Mouse (Mus musculus) liver, embryonic 13.5 days (tissue): Measurements from ENCODE around the gene Map3k14. TPM values are rescaled to one million over a fixed set of nuclear protein-coding genes. Genes with fewer than 3 reads are reported as not detected.

ENCODE experiments used
- ATAC-seq: fragments of 200-750 bp; cut with Nextera tagmentation; 2 replicates; pipeline ENCODE4 v1.8.0; 2017; ENCODE audit warnings: low read depth, mild to moderate bottlenecking, moderate number of reproducible peaks, moderate library complexity
- DNase-seq: peaks from one replicate; pipeline ENCODE4 v3.0.0; 2022
- H3K27ac ChIP-seq: fragments of 300-500 bp; sonication (generic); 2 replicates; pipeline ENCODE4 v1.5.1; 2015; ENCODE audit warnings: moderate library complexity, mild to moderate bottlenecking, inconsistent platforms
- H3K27me3 ChIP-seq: fragments of 300-500 bp; sonication (generic); 2 replicates; pipeline ENCODE4 v1.6.1; 2015; ENCODE audit warnings: mild to moderate bottlenecking, inconsistent platforms
- H3K36me3 ChIP-seq: fragments of 300-500 bp; sonication (generic); 2 replicates; pipeline ENCODE4 v1.6.1; 2015; ENCODE audit warnings: mild to moderate bottlenecking, inconsistent platforms
- H3K4me1 ChIP-seq: fragments of 300-500 bp; sonication (generic); replicated peaks from 2 replicates; pipeline ENCODE4 v1.6.1; 2015; ENCODE audit warnings: inconsistent platforms
- H3K4me2 ChIP-seq: fragments of 300-500 bp; sonication (generic); 2 replicates; pipeline ENCODE4 v1.6.1; 2015; ENCODE audit warnings: inconsistent platforms, mild to moderate bottlenecking, moderate library complexity
- H3K4me3 ChIP-seq: fragments of 300-500 bp; sonication (generic); replicated peaks from 2 replicates; pipeline ENCODE4 v1.5.1; 2015; ENCODE audit warnings: mild to moderate bottlenecking, inconsistent platforms
- H3K9ac ChIP-seq: fragments of 300-500 bp; sonication (generic); 2 replicates; pipeline ENCODE4 v1.6.1; 2015; ENCODE audit warnings: mild to moderate bottlenecking, inconsistent platforms
- H3K9me3 ChIP-seq: fragments of 300-500 bp; sonication (generic); replicated peaks from 2 replicates; pipeline ENCODE4 v1.6.1; 2016; ENCODE audit warnings: inconsistent platforms
- WGBS: fragments of 180-500 bp; shearing (Covaris S2); methylation state at CpG from one replicate; pipeline ENCODE4 v1.1.7; 2015; ENCODE audit not compliant: insufficient replicate concordance; 5-methylcytosine and 5-hydroxymethylcytosine counted together
- polyA plus RNA-seq: library from polyadenylated mRNA; unstranded; fragments of >200 nt; fragmentation: Nextera tagmentation; extraction: Ambion mirVana; gene quantifications from 2 replicates; pipeline ENCODE4 v1.2.1, GENCODE M21; 2015

The Map3k14 gene
- polyA plus RNA-seq, 1 experiment from 2014 or later: 0.50 TPM

GRCm38 (mm10) chr11:103172392-103173040, 94.8 kb downstream of the Map3k14 start:
- H3K9ac ChIP-seq: no peak overlapping the region
- no peaks in the 10 kb centered on the region for H3K9me3 ChIP-seq
- peak overlapping the region; percentile 33 for H3K4me2 ChIP-seq
- H3K4me3 ChIP-seq: peak overlapping the region; percentile 57
- WGBS: 30% methylated on average over 6 of the region's 6 CpGs
- peaks cover 45% of the 10 kb centered on the region for H3K27me3 ChIP-seq
- no peaks in the 10 kb centered on the region for H3K36me3 ChIP-seq
- no peak for DNase-seq
- no peak overlapping the region for H3K27ac ChIP-seq
- H3K4me1 ChIP-seq: peaks cover 63% of the 10 kb centered on the region
- no peak for ATAC-seq

DNA sequence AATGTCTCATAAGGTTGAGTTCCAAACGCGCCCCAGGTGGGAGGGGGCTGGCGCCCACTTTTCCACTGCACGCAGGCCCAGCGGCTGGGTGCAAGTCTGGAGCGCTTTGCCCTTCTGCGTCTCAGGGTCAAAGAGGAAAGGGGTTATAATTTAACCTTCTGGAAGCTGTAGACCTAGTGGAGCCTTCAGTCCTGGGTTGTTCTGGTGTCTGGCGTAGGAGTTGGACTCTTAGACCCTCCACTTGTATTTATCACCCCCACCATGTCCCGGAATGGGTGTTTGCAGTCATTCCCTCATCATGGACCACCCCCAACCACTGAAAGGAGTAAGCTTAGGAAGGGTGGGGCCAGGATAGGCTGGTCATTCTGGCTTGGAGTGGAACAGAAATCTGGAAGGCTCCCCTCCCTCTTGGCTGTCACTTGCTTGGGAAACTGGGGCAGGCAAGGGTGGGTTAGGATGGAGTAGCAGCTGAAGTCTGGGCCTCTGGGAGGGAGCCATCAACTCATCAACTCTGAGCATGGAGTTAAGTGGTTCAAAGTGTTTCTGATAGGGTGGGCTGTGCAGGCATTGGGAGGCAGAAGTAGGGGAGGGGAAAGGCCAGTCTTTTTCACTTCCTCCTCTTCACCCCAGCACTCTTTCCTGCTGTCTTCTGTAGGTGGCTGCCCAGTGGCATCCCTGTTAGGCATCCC, 95.4 kb downstream of the Map3k14 start:
- no peaks in the 10 kb centered on the region for H3K9me3 ChIP-seq
- 23% methylated on average over 9 of the region's 9 CpGs for WGBS
- H3K27ac ChIP-seq: no peak overlapping the region
- peak overlapping the region; percentile 75 for H3K4me2 ChIP-seq
- peaks cover 56% of the 10 kb centered on the region for H3K4me1 ChIP-seq
- DNase-seq (no peak), ATAC-seq (no peak)
- no peaks in the 10 kb centered on the region for H3K36me3 ChIP-seq
- H3K4me3 ChIP-seq: peak overlapping the region; percentile 57
- peaks cover 45% of the 10 kb centered on the region for H3K27me3 ChIP-seq
- H3K9ac ChIP-seq: peak overlapping the region; percentile 43; the same call in 1 of the 2 replicates

GRCm38 (mm10) chr11:103171286-103171620, 96.0 kb downstream of the Map3k14 start:
- Histone ChIP-seq H3K9ac (peak overlapping the region; percentile 54), H3K27ac (no peak overlapping the region), H3K9me3 (no peaks in the 10 kb centered on the region), H3K4me3 (peak overlapping the region; percentile 57), H3K4me1 (peaks cover 51% of the 10 kb centered on the region), H3K27me3 (peaks cover 45% of the 10 kb centered on the region), H3K4me2 (peak overlapping the region; percentile 75), H3K36me3 (no peaks in the 10 kb centered on the region)
- WGBS: 2% methylated on average over 23 of the region's 23 CpGs
- no peak for ATAC-seq
- no peak for DNase-seq

DNA sequence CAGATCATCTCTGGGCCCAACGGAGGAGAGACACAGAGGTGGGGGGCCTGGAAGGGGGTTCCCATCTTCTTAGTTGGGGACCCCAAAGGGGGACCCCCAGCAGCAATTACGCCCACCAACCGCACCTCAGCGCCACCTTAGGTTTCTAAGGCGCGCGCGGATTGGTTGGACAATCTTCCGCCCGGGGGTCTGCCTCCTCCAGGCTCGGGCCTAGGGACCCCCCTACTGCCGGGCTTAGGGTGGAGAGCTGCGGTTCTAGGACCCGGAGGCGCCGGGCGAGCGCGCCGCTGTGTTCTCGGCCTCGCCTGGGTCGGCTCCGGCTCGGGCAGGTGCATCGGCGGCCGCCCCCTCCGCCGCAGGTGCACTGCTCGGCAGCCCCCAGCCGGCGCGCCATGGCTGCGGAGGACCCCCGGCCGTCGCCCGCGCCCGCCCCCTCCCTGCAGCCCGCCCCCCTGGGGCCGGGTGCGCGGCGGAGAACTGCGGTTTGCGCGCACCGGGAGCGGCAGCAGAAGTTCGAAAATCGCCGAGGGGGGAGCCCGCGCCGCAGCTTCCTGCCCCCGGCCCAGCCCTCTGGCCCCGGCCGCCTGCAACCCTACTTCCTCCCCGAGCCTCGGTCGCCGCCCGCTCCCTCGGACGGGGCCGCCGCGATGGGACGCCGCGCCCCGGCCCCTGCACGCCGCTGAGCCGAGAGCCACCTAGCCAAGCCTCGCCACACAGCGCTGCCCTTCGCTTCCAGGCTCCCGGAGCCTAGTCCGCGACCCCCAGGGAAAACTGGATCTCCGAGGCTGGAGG, 96.6 kb downstream of the Map3k14 start, which contains the start of gene Fmnl1:
Fmnl1 (plus strand) TSS at position 614 of the 792 bp plus-strand sequence.
- H3K4me3 ChIP-seq: peak within 1 kb of the TSS; percentile 57
- H3K9ac ChIP-seq: peak within 1 kb of the TSS; percentile 54
- ATAC-seq (no peak; the same call in 1 of the 2 replicates), DNase-seq (no peak)
- no peak within 1 kb of the TSS for H3K27ac ChIP-seq
- 1% methylated on average over 47 of the region's 84 CpGs for WGBS
- H3K4me2 ChIP-seq: peak within 1 kb of the TSS; percentile 75
- H3K27me3 ChIP-seq: peaks cover 45% of the 10 kb centered on the region
- peaks cover 45% of the 10 kb centered on the region for H3K4me1 ChIP-seq
- no peaks in the 10 kb centered on the region for H3K9me3 ChIP-seq
- no peaks in the 10 kb centered on the region for H3K36me3 ChIP-seq

DNA sequence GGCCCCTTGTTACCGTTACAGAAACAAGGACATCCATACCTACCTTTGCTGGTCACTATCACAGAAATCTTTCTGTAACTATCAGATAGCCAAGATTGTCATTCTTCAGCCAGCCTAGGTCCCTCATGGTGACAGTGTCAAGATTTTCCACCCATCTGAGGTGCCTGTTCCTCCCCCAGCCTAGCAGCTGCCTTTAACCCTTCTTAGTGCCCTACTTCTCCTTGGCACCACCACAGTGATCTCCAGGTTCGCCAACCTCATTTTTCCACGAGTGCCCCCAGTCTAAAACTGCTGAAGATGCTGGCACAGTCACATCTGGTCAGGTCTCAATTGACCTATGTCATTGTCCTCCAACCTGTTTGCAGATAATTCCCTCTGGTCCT, 97.2 kb downstream of the Map3k14 start:
- WGBS: 32% methylated on average over 3 of the region's 3 CpGs
- Histone ChIP-seq H3K36me3 (no peaks in the 10 kb centered on the region), H3K9ac (peak overlapping the region; percentile 54; the same call in 1 of the 2 replicates), H3K4me2 (peak overlapping the region; percentile 75), H3K4me1 (peaks cover 43% of the 10 kb centered on the region), H3K4me3 (peak overlapping the region; percentile 57), H3K9me3 (no peaks in the 10 kb centered on the region), H3K27ac (no peak overlapping the region), H3K27me3 (peaks cover 45% of the 10 kb centered on the region)
- no peak for DNase-seq
- ATAC-seq: no peak

Other genes starting within 250 kb of the Map3k14 start
- 47.8 and 52.2 TPM in 2 replicates for gene Nmt1, start 239.3 kb downstream of the Map3k14 start, polyA plus RNA-seq
- 29.9 and 37.3 TPM in 2 replicates for gene Dcakd, start 239.1 kb downstream of the Map3k14 start, polyA plus RNA-seq
- 0.28 and 0.50 TPM in 2 replicates for gene Plcd3, start 165.8 kb downstream of the Map3k14 start, polyA plus RNA-seq
- 60.4 and 62.2 TPM in 2 replicates for gene Acbd4, start 165.8 kb downstream of the Map3k14 start, polyA plus RNA-seq
- 2.6 and 3.0 TPM in 2 replicates for gene Hexim1, start 151.2 kb downstream of the Map3k14 start, polyA plus RNA-seq
- gene Hexim2, start 135.0 kb downstream of the Map3k14 start, polyA plus RNA-seq: 6.3 and 7.7 TPM in 2 replicates
- gene Fmnl1, start 96.4 kb downstream of the Map3k14 start, polyA plus RNA-seq: 3.0 TPM in 2 replicates
- not detected in 2 replicates for gene 1700023F06Rik, start 58.9 kb downstream of the Map3k14 start, polyA plus RNA-seq
- not detected in 2 replicates for gene Spata32, start 49.0 kb downstream of the Map3k14 start, polyA plus RNA-seq
- gene Arhgap27, start 96.2 kb upstream of the Map3k14 start, polyA plus RNA-seq: 1.6 and 1.8 TPM in 2 replicates
- 2.8 and 3.8 TPM in 2 replicates for gene Plekhm1, start 145.2 kb upstream of the Map3k14 start, polyA plus RNA-seq
- gene Lrrc37a, start 237.1 kb upstream of the Map3k14 start, polyA plus RNA-seq: not detected in 2 replicates